Mouse (Mus musculus) MEL (cell line): ENCODE results near the gene Scaper.

Source experiments
- CTCF ChIP-seq, 3 experiments: IDR thresholded peaks in 2 of 3; conservative IDR thresholded peaks in 1 of 3; 2 replicates each; pipeline ENCODE4 v1.5.1; 2011 to 2012; ENCODE audit warnings: low read length in 3 of 3, low read depth in 2 of 3, mild to moderate bottlenecking in 2 of 3, improper control_type of control experiment in 1 of 3, inconsistent platforms in 1 of 3, mixed read lengths in 1 of 3, moderate library complexity in 1 of 3; ENCODE audit not compliant: control insufficient read depth in 1 of 3, insufficient read depth in 1 of 3, poor library complexity in 1 of 3, severe bottlenecking in 1 of 3
- MAX ChIP-seq: IDR thresholded peaks from 2 replicates; pipeline ENCODE4 v1.6.1; 2011; ENCODE audit warnings: low read length, improper control_type of control experiment

DNA sequence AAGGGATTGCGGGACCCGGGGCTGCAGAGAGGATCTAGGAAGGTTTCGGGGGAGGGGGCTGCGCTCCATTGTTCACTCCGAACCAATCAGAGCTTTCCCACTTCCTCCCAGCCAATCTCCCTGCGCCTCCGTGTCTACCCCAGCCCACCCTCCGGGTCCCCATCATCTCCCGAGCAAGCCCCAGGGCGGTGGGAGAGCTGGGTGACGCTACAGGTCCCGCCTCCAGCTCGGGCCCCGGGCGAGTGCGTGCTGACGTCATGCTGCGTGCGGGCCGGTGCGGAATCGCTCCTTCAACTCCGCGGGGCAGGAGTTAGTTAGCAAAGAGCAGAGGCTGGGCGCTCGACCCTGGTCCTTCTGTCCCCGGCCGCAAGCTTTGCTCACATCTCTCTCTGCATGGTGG is 397.0 kb downstream of the Scaper start:
- TF ChIP-seq MAX (no peak), CTCF (IDR thresholded peaks at IDR 0.05 in 2 of 3, conservative IDR thresholded peaks at IDR 0.05 in 1 of 3; ENCODE audit: control insufficient read depth in 1 of 3, insufficient read depth in 1 of 3, low read depth in 2 of 3, low read length in 3 of 3, poor library complexity in 1 of 3, severe bottlenecking in 1 of 3) (no peak)
